Mouse (Mus musculus) c-Kit-positive CD71-positive TER-119-positive erythroid progenitor cells, embryonic 14.5 days (primary cell): Measurements from ENCODE around the gene Plin1.
A peak's percentile ranks its signal among the peaks of the same experiment; 100 is the strongest.

ENCODE experiments used
- DNase-seq: peaks from one replicate; pipeline ENCODE4 v3.0.0-alpha.2; 2013; ENCODE audit warnings: low spot score

Plin1 gene

DNA sequence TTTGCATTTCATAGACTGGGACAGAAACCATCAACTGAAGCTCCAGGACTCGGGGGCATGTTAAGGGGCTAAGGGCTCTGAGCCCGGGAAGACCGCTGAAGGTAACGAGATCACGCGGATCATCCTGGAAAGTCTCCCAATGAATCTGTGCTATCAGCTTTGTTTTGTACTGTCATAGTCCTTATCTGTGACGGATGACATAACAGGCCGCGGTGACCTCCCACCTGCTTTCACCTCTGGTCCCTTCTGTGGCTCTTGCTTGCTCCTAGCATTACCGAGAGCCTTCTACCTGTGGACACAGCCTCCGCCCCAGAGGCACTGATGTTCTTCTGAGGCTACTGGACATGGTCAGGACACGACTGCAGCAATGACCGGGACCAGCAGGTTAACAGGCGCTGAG, 3.8 kb upstream of the Plin1 start:
- DNase-seq = no peak

DNA sequence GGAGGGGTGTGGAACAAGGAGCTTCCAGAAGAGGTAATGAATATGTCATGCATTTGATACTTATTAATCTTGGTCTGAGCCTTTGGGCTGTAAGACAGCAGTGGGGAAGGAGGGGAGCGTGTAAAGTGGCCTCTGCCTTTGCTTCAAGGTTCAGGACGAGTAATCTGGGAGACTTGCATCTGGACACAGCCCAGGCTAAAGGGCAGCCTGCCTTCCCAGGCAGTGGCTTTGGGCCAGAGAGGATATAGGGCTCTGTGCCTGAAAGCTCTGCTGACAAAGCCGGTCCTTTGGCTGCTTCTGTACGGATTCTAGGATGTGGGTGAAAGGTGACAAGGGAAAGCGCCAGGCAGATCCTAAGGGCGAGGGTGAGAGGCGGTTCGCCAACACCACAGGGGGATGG, 1.9 kb upstream of the Plin1 start:
- DNase-seq = no peak

GRCm38 (mm10) chr7:79731438-79731837, 1.3 kb downstream of the Plin1 start:
- no peak for DNase-seq

DNA sequence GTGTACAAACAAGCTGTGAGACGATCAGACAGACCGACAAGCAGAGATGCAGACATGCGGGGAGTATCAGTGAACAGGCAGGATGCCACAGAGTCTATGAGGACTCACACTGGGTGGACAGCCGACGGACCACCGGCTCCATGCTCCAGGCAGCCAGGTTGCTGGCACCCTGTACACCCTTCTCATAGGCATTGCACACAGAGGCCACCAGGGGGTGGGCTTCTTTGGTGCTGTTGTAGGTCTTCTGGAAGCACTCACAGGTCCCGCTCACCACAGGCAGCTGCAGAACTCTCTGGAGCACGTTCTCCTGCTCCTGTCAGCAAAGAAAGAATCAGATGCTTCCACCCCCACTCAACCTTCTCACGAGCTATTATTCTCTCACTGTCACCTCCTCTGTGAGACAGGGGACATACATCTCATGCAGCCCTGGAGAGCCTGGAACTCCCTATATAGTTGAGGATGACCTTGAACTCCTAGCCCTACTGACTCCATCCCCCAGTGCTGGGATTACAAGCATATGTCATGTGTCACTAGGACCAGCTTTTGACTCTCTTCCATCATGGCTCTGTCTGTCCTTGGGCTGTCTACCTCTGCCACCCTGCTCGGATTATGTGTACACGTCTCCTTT, 2.8 kb downstream of the Plin1 start:
- DNase-seq = no peak

GRCm38 (mm10) chr7:79729169-79729568, 3.5 kb downstream of the Plin1 start:
- no peak for DNase-seq

DNA sequence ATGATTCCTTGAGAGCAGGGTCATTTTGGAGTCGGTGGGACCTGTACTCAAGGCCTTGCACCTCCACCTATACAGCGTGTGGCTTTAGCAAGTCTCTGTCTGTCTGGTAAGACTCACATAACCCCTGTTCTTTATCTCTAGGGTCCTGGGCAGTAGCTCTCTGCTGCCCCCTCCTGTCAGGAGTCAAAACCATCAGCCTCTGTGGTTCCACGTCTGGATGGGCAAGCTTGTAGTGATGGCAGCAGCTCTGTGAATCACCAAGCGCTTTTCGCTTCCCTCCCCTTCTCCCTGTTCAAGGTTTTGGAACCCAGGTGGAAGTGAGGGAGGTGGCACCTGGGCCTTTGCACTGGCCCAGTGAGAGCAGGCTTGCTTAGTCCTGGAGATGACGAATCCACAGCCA, 4.5 kb downstream of the Plin1 start:
- peak; percentile 66 for DNase-seq

- DNase-seq = peak; percentile 48
Measured at GRCm38 (mm10) chr7:79727091-79727490, 5.6 kb downstream of the Plin1 start.

GRCm38 (mm10) chr7:79721386-79721977, 11.2 kb downstream of the Plin1 start:
- DNase-seq = no peak

- peak; percentile 59 for DNase-seq
Measured at GRCm38 (mm10) chr7:79715187-79715981, 17.3 kb downstream of the Plin1 start, which contains the start of gene Kif7. Gene Kif7, minus strand, starts transcription at chr7:79715720.

- DNase-seq = no peak
Measured at GRCm38 (mm10) chr7:79710831-79711230, 21.9 kb downstream of the Plin1 start.

DNA sequence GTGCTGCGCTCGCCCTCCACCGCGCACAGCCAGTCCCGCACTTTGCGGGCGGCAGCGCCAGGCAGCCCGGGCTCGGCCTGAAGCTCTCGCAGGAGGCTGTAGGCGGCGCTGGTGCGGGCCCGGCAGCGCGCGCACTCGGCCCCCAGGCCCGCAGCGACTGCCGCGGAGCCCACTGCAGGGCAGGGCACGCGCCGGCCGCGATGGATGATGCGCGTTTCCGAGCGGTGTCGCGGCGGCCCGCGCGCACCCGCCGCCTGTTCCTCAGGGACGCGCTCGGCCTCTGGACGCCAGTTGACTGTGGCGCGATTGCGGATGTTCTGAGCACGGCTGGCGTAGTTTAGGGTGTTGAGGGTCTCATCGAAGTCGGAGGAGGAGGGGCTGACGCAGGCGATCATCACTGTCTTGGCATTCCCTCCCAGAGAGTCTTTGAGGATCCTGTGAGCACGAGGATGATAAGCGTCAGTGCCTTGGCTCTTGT, 22.5 kb downstream of the Plin1 start:
- DNase-seq = no peak

DNA sequence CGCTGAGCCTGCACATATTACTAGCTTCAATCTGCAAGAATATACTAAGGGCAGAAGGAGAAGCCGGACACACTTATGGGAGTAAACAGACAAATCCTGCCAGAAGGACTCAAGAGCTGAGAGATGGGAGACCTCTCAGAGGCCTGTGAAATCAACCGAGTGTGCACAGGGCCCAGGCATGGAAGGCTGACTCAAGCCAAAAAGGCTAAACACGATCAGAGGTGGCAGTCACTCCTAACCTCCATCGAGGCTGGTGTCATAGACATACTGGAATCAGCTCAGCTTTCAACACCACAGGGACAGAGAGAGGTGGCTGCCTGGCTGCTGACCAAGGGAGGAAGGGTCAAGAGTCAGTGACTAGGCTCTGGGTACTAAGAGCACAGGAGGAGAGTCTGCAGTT, 27.5 kb downstream of the Plin1 start:
- no peak for DNase-seq

DNA sequence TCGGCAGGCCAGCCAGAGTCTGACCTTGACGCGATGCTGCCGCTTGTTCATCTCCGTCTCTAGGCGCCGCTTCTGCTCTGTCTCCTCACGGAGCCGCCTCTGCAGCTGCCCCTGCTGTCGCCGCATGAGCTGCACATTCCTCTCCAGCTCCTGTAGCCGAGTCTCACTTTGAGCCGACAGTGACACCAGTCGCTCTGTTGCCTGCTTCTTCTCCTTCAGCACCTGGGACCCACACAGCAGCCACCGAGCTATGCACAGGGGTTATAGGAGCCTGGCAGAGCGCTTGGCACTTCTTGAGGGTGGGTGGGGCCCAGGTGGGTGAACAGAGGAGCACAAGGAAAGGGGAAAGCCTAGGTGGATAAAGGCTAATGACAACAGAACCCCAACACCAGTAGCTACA, 29.9 kb downstream of the Plin1 start:
- DNase-seq = no peak

- no peak for DNase-seq
Measured at GRCm38 (mm10) chr7:79696495-79696894, 36.2 kb downstream of the Plin1 start.

- DNase-seq = no peak
Measured at GRCm38 (mm10) chr7:79680231-79680630, 52.5 kb downstream of the Plin1 start.

DNA sequence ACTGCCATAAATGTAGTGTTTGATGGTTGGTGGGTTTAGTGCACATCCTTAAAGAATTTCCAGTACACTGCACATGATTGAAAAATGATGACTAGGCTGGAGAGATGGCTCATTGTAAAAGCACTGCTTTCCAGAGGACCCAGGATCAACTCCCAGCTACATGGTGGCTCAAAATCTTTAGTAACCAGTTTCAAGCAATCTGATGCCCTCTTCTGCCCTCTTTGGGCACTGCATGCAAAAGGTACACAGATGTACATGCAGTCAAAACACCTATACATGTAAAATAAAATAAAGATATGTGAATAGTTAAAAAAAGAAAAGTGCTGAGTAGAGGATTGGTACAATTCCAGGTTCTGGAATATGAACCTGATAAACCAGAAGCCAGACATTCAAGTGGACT, 53.5 kb downstream of the Plin1 start:
- DNase-seq = no peak

DNA sequence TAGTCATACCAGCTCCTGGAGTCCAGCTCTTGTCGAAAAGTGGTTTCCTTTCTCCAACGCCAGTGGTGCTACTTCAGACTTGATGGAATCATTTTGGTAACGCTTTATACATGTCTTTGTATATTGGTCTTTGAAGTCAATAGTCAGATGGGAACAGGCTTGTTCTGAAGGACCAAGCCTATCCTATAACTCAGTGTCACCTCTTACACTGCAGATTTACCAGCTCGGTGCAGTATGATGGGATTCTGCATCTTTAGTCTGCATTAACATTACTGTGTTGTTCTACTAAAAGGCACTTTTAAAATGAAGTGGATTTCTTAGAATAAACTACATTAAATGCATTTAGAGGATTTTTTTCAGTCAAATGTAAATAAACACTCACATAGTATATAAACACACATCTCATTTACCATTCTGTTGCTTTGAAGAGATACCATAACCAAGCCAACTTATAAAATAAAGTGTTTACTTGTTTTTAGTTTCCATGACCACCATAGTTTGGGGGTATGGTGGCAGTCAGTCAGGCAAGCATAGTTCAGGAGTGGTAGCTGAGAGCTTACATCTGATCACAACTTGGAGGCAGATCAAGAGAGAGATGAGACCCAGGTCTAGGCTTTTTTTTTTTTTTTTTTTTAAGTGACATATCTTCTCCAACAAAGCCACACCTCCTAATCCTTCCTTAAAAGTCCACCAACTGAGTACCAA, 61.7 kb downstream of the Plin1 start:
- DNase-seq = no peak
